Mouse (Mus musculus) kidney, adult 2 months (tissue): ENCODE results near the gene Cbx2. TPM values are rescaled to one million over a fixed set of nuclear protein-coding genes. Genes with fewer than 3 reads are reported as not detected.

Experiments used
- DNase-seq: peaks from one replicate; pipeline ENCODE4 v3.0.0; 2021
- H3K27ac ChIP-seq: fragments of 200-500 bp; 2 replicates; pipeline ENCODE4 v1.5.1; 2012; ENCODE audit warnings: low read depth, low read length, control low read depth, inconsistent platforms; ENCODE audit not compliant: insufficient read depth
- H3K27me3 ChIP-seq: fragments of 200-500 bp; replicated peaks from 2 replicates; pipeline ENCODE4 v1.6.1; 2012; ENCODE audit warnings: mild to moderate bottlenecking, moderate library complexity, low read length, inconsistent platforms; ENCODE audit not compliant: control insufficient read depth, insufficient read depth
- H3K36me3 ChIP-seq: fragments of 200-500 bp; 2 replicates; pipeline ENCODE4 v1.6.1; 2012; ENCODE audit warnings: mild to moderate bottlenecking, moderate library complexity, low read length, inconsistent platforms; ENCODE audit not compliant: control insufficient read depth, insufficient read depth
- H3K4me1 ChIP-seq: fragments of 200-500 bp; 2 replicates; pipeline ENCODE4 v1.6.1; 2011; ENCODE audit warnings: low read length; ENCODE audit not compliant: control insufficient read depth, insufficient read depth
- H3K4me3 ChIP-seq: fragments of 200-500 bp; 2 replicates; pipeline ENCODE4 v1.5.1; 2011; ENCODE audit warnings: mild to moderate bottlenecking, low read depth, low read length, control low read depth; ENCODE audit not compliant: insufficient read depth
- CTCF ChIP-seq: fragments of 200-500 bp; conservative IDR thresholded peaks from 2 replicates; pipeline ENCODE4 v1.5.1; 2011; ENCODE audit warnings: low read depth, mild to moderate bottlenecking, control low read depth, low read length, moderate library complexity, mixed read lengths; ENCODE audit not compliant: insufficient read depth, insufficient read length
- POLR2A ChIP-seq: fragments of 200-500 bp; IDR thresholded peaks from one replicate; pipeline ENCODE4 v1.6.1; 2011; ENCODE audit warnings: low read depth, low read length, control low read depth
- WGBS: fragments of 180-500 bp; shearing (Covaris S2); methylation state at CpG from one replicate; pipeline ENCODE4 v1.1.7; 2018; 5-methylcytosine and 5-hydroxymethylcytosine counted together
- polyA plus RNA-seq: library from polyadenylated mRNA; depleted of rRNA; stranded (reverse); fragments of >200 nt; gene quantifications from 2 replicates; pipeline ENCODE4 v1.2.3, GENCODE M21; 2012

Cbx2 gene
- polyA plus RNA-seq, 1 experiment = 3.5 TPM

- no peak overlapping the region for H3K27ac ChIP-seq
- 66% methylated on average over 5 of the region's 5 CpGs for WGBS
- no peak overlapping the region for H3K4me3 ChIP-seq
- no peaks in the 10 kb centered on the region for H3K27me3 ChIP-seq
- H3K4me1 ChIP-seq = no peaks in the 10 kb centered on the region
- TF ChIP-seq POLR2A (no peak), CTCF (no peak)
- H3K36me3 ChIP-seq = no peaks in the 10 kb centered on the region
- DNase-seq = no peak
Measured at GRCm38 (mm10) chr11:118985571-118985970, 37.2 kb upstream of the Cbx2 start.

- TF ChIP-seq CTCF (no peak), POLR2A (no peak)
- Histone ChIP-seq H3K36me3 (no peaks in the 10 kb centered on the region), H3K4me1 (no peaks in the 10 kb centered on the region), H3K27me3 (no peaks in the 10 kb centered on the region), H3K27ac (no peak within 1 kb of the TSS), H3K4me3 (no peak within 1 kb of the TSS)
- 76% methylated on average over 10 of the region's 10 CpGs for WGBS
- DNase-seq = peak; percentile 47
Measured at GRCm38 (mm10) chr11:118987999-118988398, 34.8 kb upstream of the Cbx2 start, which contains the start of gene Enpp7. Enpp7 (plus strand) TSS chr11:118988188.

GRCm38 (mm10) chr11:118992781-118993180, 30.0 kb upstream of the Cbx2 start:
- H3K4me1 ChIP-seq = no peaks in the 10 kb centered on the region
- no peak overlapping the region for H3K27ac ChIP-seq
- H3K36me3 ChIP-seq = no peaks in the 10 kb centered on the region
- no peak for TF ChIP-seq POLR2A
- no peak for TF ChIP-seq CTCF
- WGBS = 47% methylated on average over 3 of the region's 3 CpGs
- H3K27me3 ChIP-seq = no peaks in the 10 kb centered on the region
- no peak overlapping the region for H3K4me3 ChIP-seq
- no peak for DNase-seq

- TF ChIP-seq CTCF = no peak
- no peak for TF ChIP-seq POLR2A
- WGBS = 37% methylated on average over 4 of the region's 4 CpGs
- Histone ChIP-seq H3K36me3 (no peaks in the 10 kb centered on the region), H3K4me3 (no peak overlapping the region), H3K4me1 (no peaks in the 10 kb centered on the region), H3K27ac (no peak overlapping the region), H3K27me3 (no peaks in the 10 kb centered on the region)
- no peak for DNase-seq
Measured at GRCm38 (mm10) chr11:118995448-118995847, 27.3 kb upstream of the Cbx2 start.

- TF ChIP-seq CTCF (no peak), POLR2A (no peak)
- peak; percentile 21 for DNase-seq
- WGBS = 41% methylated on average over 3 of the region's 3 CpGs
- Histone ChIP-seq H3K27me3 (no peaks in the 10 kb centered on the region), H3K36me3 (no peaks in the 10 kb centered on the region), H3K27ac (no peak overlapping the region), H3K4me1 (no peaks in the 10 kb centered on the region), H3K4me3 (no peak overlapping the region)
Measured at GRCm38 (mm10) chr11:118997182-118997581, 25.6 kb upstream of the Cbx2 start.

- Histone ChIP-seq H3K4me3 (no peak overlapping the region), H3K27ac (no peak overlapping the region), H3K27me3 (no peaks in the 10 kb centered on the region), H3K4me1 (no peaks in the 10 kb centered on the region), H3K36me3 (no peaks in the 10 kb centered on the region)
- TF ChIP-seq CTCF = peak; percentile 71
- no peak for TF ChIP-seq POLR2A
- peak; percentile 67 for DNase-seq
- 10% methylated on average over 30 of the region's 30 CpGs for WGBS
Measured at GRCm38 (mm10) chr11:118998540-118999265, 24.1 kb upstream of the Cbx2 start.

- H3K4me1 ChIP-seq = no peaks in the 10 kb centered on the region
- no peak for DNase-seq
- TF ChIP-seq POLR2A = no peak
- TF ChIP-seq CTCF = no peak
- no peak overlapping the region for H3K4me3 ChIP-seq
- WGBS = 6% methylated on average over 26 of the region's 26 CpGs
- H3K36me3 ChIP-seq = no peaks in the 10 kb centered on the region
- no peak overlapping the region for H3K27ac ChIP-seq
- H3K27me3 ChIP-seq = no peaks in the 10 kb centered on the region
Measured at GRCm38 (mm10) chr11:118999361-118999804, 23.4 kb upstream of the Cbx2 start.
